Comparison of ENCODE assay signal across 21 mouse cellular contexts in the genomic region with DNA sequence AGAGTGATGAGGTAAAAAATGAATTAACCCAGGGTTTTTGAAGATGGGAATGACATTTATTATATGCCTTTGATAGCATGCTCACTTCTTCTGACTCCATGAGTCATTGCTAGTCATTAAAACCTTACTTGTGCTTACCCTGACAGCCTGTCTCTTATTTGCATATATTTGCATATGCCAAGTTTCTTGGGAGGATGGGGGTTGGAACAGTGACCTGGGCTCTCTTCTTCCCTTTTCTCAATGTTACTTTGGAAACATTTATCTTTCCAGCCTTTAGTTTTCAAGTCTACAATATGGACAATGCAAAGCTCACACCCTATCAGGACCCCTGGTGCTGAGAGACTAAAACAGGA.
DNase-seq lines count a peak whose midpoint lies in the region; ATAC-seq and TF ChIP-seq lines count a peak whose summit lies in the region.
"Had no signal": no experiment of that assay in that cellular context is flagged by ENCODE, and none has a peak within 500 bp of the region (broad histone marks: within the 10 kb centered on the region; RNA-seq: fewer than 3 reads in every experiment).

No protein-coding gene starts in this region.

- H3K27ac ChIP-seq in forebrain, postnatal 0 days (ENCODE audit: low read depth, low read length) = no peak overlapping the region
- H3K27ac ChIP-seq in forebrain, embryonic 12.5 days = no peak overlapping the region
- peak overlapping the region; percentile 61 for H3K27ac ChIP-seq in layer of hippocampus, adult 2 months
- no peak overlapping the region for H3K27ac ChIP-seq in CH12.LX (ENCODE audit: insufficient read depth, low read depth)
- H3K27ac ChIP-seq: embryonic facial prominence, embryonic 13.5 days; embryonic facial prominence, embryonic 15.5 days had no signal

- no peaks in the 10 kb centered on the region for H3K27me3 ChIP-seq in forebrain, postnatal 0 days (ENCODE audit: insufficient read depth, low read length)
- H3K27me3 ChIP-seq in forebrain, embryonic 12.5 days = no peaks in the 10 kb centered on the region
- no peaks in the 10 kb centered on the region for H3K27me3 ChIP-seq in CH12.LX (replicated peaks)
- H3K27me3 ChIP-seq: embryonic facial prominence, embryonic 13.5 days; embryonic facial prominence, embryonic 15.5 days; forebrain, embryonic 15.5 days had no signal

- no peak for TF ChIP-seq RAD21 in CH12.LX (IDR thresholded peaks at IDR 0.05; ENCODE audit: low read depth, low read length)

- 0 out of 2 replicates have a peak, but pooled peaks cover 5% of the 10 kb centered on the region for H3K4me1 ChIP-seq in forebrain, postnatal 0 days (ENCODE audit: insufficient read depth)
- H3K4me1 ChIP-seq in forebrain, embryonic 12.5 days = no peaks in the 10 kb centered on the region
- peaks cover 3 to 23% of the 10 kb centered on the region in 2 experiments; a peak in 3 of 4 replicates for H3K4me1 ChIP-seq in CH12.LX (ENCODE audit: control insufficient read depth in 1 of 2, insufficient read depth in 2 of 2)
- H3K4me1 ChIP-seq: embryonic facial prominence, embryonic 13.5 days; embryonic facial prominence, embryonic 15.5 days had no signal

- no peak overlapping the region for H3K4me3 ChIP-seq in forebrain, postnatal 0 days (ENCODE audit: low read depth, low read length)
- no peak overlapping the region for H3K4me3 ChIP-seq in forebrain, embryonic 12.5 days (replicated peaks)
- H3K4me3 ChIP-seq in layer of hippocampus, adult 2 months = no peak overlapping the region
- H3K4me3 ChIP-seq in CH12.LX (replicated peaks in 1 of 3; ENCODE audit: low read depth in 2 of 3, low read length in 2 of 3, poor library complexity in 1 of 3) = no peak overlapping the region
- H3K4me3 ChIP-seq: embryonic facial prominence, embryonic 13.5 days; embryonic facial prominence, embryonic 15.5 days; erythroblast, embryonic 14.5 days; forebrain, embryonic 15.5 days had no signal

- TF ChIP-seq CTCF in forebrain, postnatal 0 days (IDR thresholded peaks at IDR 0.05; ENCODE audit: low read depth) = no peak
- TF ChIP-seq CTCF in layer of hippocampus, adult 2 months (conservative IDR thresholded peaks at IDR 0.05) = no peak
- no peak for TF ChIP-seq CTCF in CH12.LX (conservative IDR thresholded peaks at IDR 0.05 in 1 of 2, IDR thresholded peaks at IDR 0.05 in 1 of 2; ENCODE audit: low read depth in 2 of 2, low read length in 2 of 2)

- H3K79me2 ChIP-seq in CH12.LX (replicated peaks; ENCODE audit: control insufficient read depth, extremely low read depth, insufficient read depth, poor library complexity, severe bottlenecking) = no peaks in the 10 kb centered on the region

- ATAC-seq in forebrain, postnatal 0 days = peak; percentile 50; the same call in 1 of the 2 replicates
- ATAC-seq in forebrain, embryonic 12.5 days (ENCODE audit: low FRiP score) = no peak
- ATAC-seq: activated CD4-positive, CD25-positive, alpha-beta regulatory T cell, adult 4 months; Patski had no signal

- dilution Hi-C loops in CH12.LX (cut with MboI; ENCODE audit: extremely low pct_ligation_motif_present, extremely low pct_unique_long_range_greater_than_20kb, low sequenced_read_pairs) = no loop called here

- no peak for TF ChIP-seq POLR2A in CH12.LX (IDR thresholded peaks at IDR 0.05; ENCODE audit: low read depth, low read length)

- H3K4me2 ChIP-seq in forebrain, postnatal 0 days (ENCODE audit: low read depth) = no peak overlapping the region
- H3K4me2 ChIP-seq in forebrain, embryonic 12.5 days = no peak overlapping the region
- no peak overlapping the region; the same call in 1 of the 2 replicates for H3K4me2 ChIP-seq in CH12.LX (ENCODE audit: insufficient read depth, low read depth, poor library complexity, severe bottlenecking)
- H3K4me2 ChIP-seq: embryonic facial prominence, embryonic 13.5 days; embryonic facial prominence, embryonic 15.5 days; forebrain, embryonic 15.5 days had no signal

- in situ Hi-C loops in CH12.LX (cut with MboI; ENCODE audit: low pct_ligation_motif_present, low pct_unique_long_range_greater_than_20kb, low sequenced_read_pairs) = no loop called here

- no peak overlapping the region for H3K9ac ChIP-seq in forebrain, postnatal 0 days
- no peak overlapping the region for H3K9ac ChIP-seq in forebrain, embryonic 12.5 days
- H3K9ac ChIP-seq in CH12.LX (ENCODE audit: insufficient read depth, low read depth) = no peak overlapping the region
- H3K9ac ChIP-seq: embryonic facial prominence, embryonic 13.5 days; embryonic facial prominence, embryonic 15.5 days; forebrain, embryonic 15.5 days had no signal

- H3K36me3 ChIP-seq in forebrain, postnatal 0 days (ENCODE audit: insufficient read depth) = no peaks in the 10 kb centered on the region
- H3K36me3 ChIP-seq in forebrain, embryonic 12.5 days (replicated peaks) = no peaks in the 10 kb centered on the region
- H3K36me3 ChIP-seq in CH12.LX (replicated peaks in 1 of 2; ENCODE audit: control insufficient read depth in 1 of 2, insufficient read depth in 1 of 2, low read length in 1 of 2) = no peaks in the 10 kb centered on the region
- H3K36me3 ChIP-seq: embryonic facial prominence, embryonic 13.5 days; embryonic facial prominence, embryonic 15.5 days; G1E had no signal

- peak; percentile 48 for TF ChIP-seq EP300 in CH12.LX (IDR thresholded peaks at IDR 0.05; ENCODE audit: low read length)

- H3K9me3 ChIP-seq in forebrain, postnatal 0 days (ENCODE audit: low read length) = no peaks in the 10 kb centered on the region
- no peaks in the 10 kb centered on the region for H3K9me3 ChIP-seq in forebrain, embryonic 12.5 days
- no peaks in the 10 kb centered on the region for H3K9me3 ChIP-seq in CH12.LX (replicated peaks; ENCODE audit: low read length)
- H3K9me3 ChIP-seq: embryonic facial prominence, embryonic 13.5 days; embryonic facial prominence, embryonic 15.5 days; forebrain, embryonic 15.5 days had no signal

- DNase-seq in forebrain, postnatal 0 days = no peak
- DNase-seq in layer of hippocampus, adult 2 months (ENCODE audit: low spot score in 2 of 2) = no peak
- no peak for DNase-seq in layer of hippocampus, adult 9-10 months (ENCODE audit: low spot score)
- DNase-seq in CH12.LX (ENCODE audit: extremely low read depth) = peak; percentile 56
- DNase-seq in cerebellum, adult 11-12 months = no peak
- DNase-seq: adrenal gland, adult 8-10 months; adrenal gland, postnatal 14 days; adrenal gland, postnatal 36 days; cerebellum, adult 18-20 months; cerebellum, adult 8-10 months; cerebellum, adult 9-11 months; cerebellum, postnatal 36 days; embryo, embryonic 11 days had no signal

TF ChIP-seq in CH12.LX, 34 proteins besides CTCF, POLR2A, EP300 and RAD21:
- TF ChIP-seq KAT2A (IDR thresholded peaks at IDR 0.05; ENCODE audit: insufficient replicate concordance, low read length) (no peak), POLR2AphosphoS2 (IDR thresholded peaks at IDR 0.05; ENCODE audit: low read depth, low read length) (no peak)
